Mouse (Mus musculus) testis, adult 2 months (tissue): ENCODE results near the gene Nr6a1. TPM values are rescaled to one million over a fixed set of nuclear protein-coding genes. Genes with fewer than 3 reads are reported as not detected.
A peak's percentile ranks its signal among the peaks of the same experiment; 100 is the strongest.

Experiments
- H3K27ac ChIP-seq: fragments of 200-500 bp; 2 replicates; pipeline ENCODE4 v1.5.1; 2012; ENCODE audit warnings: low read depth, low read length; ENCODE audit not compliant: control insufficient read depth, insufficient read depth
- H3K27me3 ChIP-seq: fragments of 200-500 bp; 2 replicates; pipeline ENCODE4 v1.6.1; 2012; ENCODE audit warnings: mild to moderate bottlenecking, low read length, moderate library complexity; ENCODE audit not compliant: control insufficient read depth, insufficient read depth
- H3K36me3 ChIP-seq: fragments of 200-500 bp; 2 replicates; pipeline ENCODE4 v1.6.1; 2012; ENCODE audit warnings: mild to moderate bottlenecking, low read length; ENCODE audit not compliant: control insufficient read depth, insufficient read depth
- H3K4me1 ChIP-seq: fragments of 200-500 bp; 2 replicates; pipeline ENCODE4 v1.6.1; 2012; ENCODE audit warnings: low read length; ENCODE audit not compliant: control insufficient read depth, insufficient read depth
- H3K4me3 ChIP-seq: fragments of 200-500 bp; 2 replicates; pipeline ENCODE4 v1.5.1; 2012; ENCODE audit warnings: low read depth, mild to moderate bottlenecking, low read length, moderate library complexity, mixed read lengths; ENCODE audit not compliant: control insufficient read depth
- CTCF ChIP-seq: fragments of 200-500 bp; IDR thresholded peaks from 2 replicates; pipeline ENCODE4 v1.5.1; 2012; ENCODE audit warnings: low read depth, mild to moderate bottlenecking, inconsistent platforms, low read length, moderate library complexity; ENCODE audit not compliant: control insufficient read depth, insufficient read depth, insufficient replicate concordance
- POLR2A ChIP-seq: fragments of 200-500 bp; IDR thresholded peaks from 2 replicates; pipeline ENCODE4 v1.6.1; 2012; ENCODE audit warnings: low read depth, mild to moderate bottlenecking, inconsistent platforms, low read length, moderate library complexity; ENCODE audit not compliant: control insufficient read depth
- polyA plus RNA-seq: library from polyadenylated mRNA; depleted of rRNA; stranded (reverse); fragments of >200 nt; gene quantifications from 2 replicates; pipeline ENCODE4 v1.2.3, GENCODE M21; 2012

Gene Nr6a1
- polyA plus RNA-seq, 1 experiment = 204 TPM

- Histone ChIP-seq H3K27me3 (no peaks in the 10 kb centered on the region), H3K4me3 (no peak overlapping the region), H3K4me1 (peaks cover 1% of the 10 kb centered on the region; the same call in 1 of the 2 replicates), H3K27ac (no peak overlapping the region), H3K36me3 (no peaks in the 10 kb centered on the region)
- TF ChIP-seq POLR2A (no peak), CTCF (no peak)
Measured at GRCm38 (mm10) chr2:38937396-38937795, 9.9 kb upstream of the Nr6a1 start.

- H3K36me3 ChIP-seq = no peaks in the 10 kb centered on the region
- no peak overlapping the region for H3K4me3 ChIP-seq
- H3K4me1 ChIP-seq = peaks cover 6% of the 10 kb centered on the region
- H3K27ac ChIP-seq = no peak overlapping the region
- H3K27me3 ChIP-seq = no peaks in the 10 kb centered on the region
- TF ChIP-seq POLR2A = no peak
- TF ChIP-seq CTCF = no peak
Measured at GRCm38 (mm10) chr2:38936721-38937378, 9.4 kb upstream of the Nr6a1 start.

- Histone ChIP-seq H3K27ac (no peak overlapping the region), H3K4me3 (no peak overlapping the region), H3K4me1 (peaks cover 12% of the 10 kb centered on the region), H3K27me3 (no peaks in the 10 kb centered on the region), H3K36me3 (no peaks in the 10 kb centered on the region)
- TF ChIP-seq CTCF (no peak), POLR2A (no peak)
Measured at GRCm38 (mm10) chr2:38934936-38935335, 7.4 kb upstream of the Nr6a1 start.

- Histone ChIP-seq H3K27me3 (no peaks in the 10 kb centered on the region), H3K4me3 (no peak overlapping the region), H3K4me1 (peaks cover 12% of the 10 kb centered on the region), H3K36me3 (no peaks in the 10 kb centered on the region), H3K27ac (no peak overlapping the region)
- TF ChIP-seq CTCF (no peak), POLR2A (no peak)
Measured at GRCm38 (mm10) chr2:38933931-38934330, 6.4 kb upstream of the Nr6a1 start.

- H3K36me3 ChIP-seq = no peaks in the 10 kb centered on the region
- TF ChIP-seq CTCF (peak; percentile 57; the same call in 1 of the 2 replicates), POLR2A (no peak)
- H3K27ac ChIP-seq = no peak within 1 kb of the TSS
- H3K4me3 ChIP-seq = peak within 1 kb of the TSS; percentile 83
- peaks cover 15% of the 10 kb centered on the region for H3K4me1 ChIP-seq
- no peaks in the 10 kb centered on the region for H3K27me3 ChIP-seq
Measured at GRCm38 (mm10) chr2:38931851-38932667, 4.6 kb upstream of the Nr6a1 start, which contains the start of gene Olfml2a. TSS of gene Olfml2a (plus strand) at chr2:38931978.

- no peaks in the 10 kb centered on the region for H3K36me3 ChIP-seq
- TF ChIP-seq CTCF (no peak), POLR2A (no peak)
- no peaks in the 10 kb centered on the region for H3K27me3 ChIP-seq
- no peak overlapping the region for H3K4me3 ChIP-seq
- H3K4me1 ChIP-seq = peaks cover 16% of the 10 kb centered on the region
- no peak overlapping the region for H3K27ac ChIP-seq
Measured at GRCm38 (mm10) chr2:38930269-38930668, 2.8 kb upstream of the Nr6a1 start.

- Histone ChIP-seq H3K36me3 (no peaks in the 10 kb centered on the region), H3K4me3 (peak overlapping the region; percentile 99), H3K27me3 (no peaks in the 10 kb centered on the region), H3K27ac (peak overlapping the region; percentile 90), H3K4me1 (peaks cover 9% of the 10 kb centered on the region)
- TF ChIP-seq POLR2A (peak; percentile 86), CTCF (no peak)
Measured at GRCm38 (mm10) chr2:38926145-38926891, 1.2 kb downstream of the Nr6a1 start.
